Mouse (Mus musculus) forebrain, embryonic 14.5 days (tissue): ENCODE data around the gene Grm4. TPM values are rescaled to one million over a fixed set of nuclear protein-coding genes. Genes with fewer than 3 reads are reported as not detected.
A peak's percentile ranks its signal among the peaks of the same experiment; 100 is the strongest.

ENCODE experiments used
- ATAC-seq: fragments of 200-750 bp; cut with Nextera tagmentation; 2 replicates; pipeline ENCODE4 v1.8.0; 2017; ENCODE audit warnings: mild to moderate bottlenecking, moderate library complexity
- DNase-seq: peaks from one replicate; pipeline ENCODE4 v3.0.0-alpha.2; 2015; ENCODE audit warnings: low spot score
- H3K27ac ChIP-seq: fragments of 300-500 bp; sonication (generic); 2 replicates; pipeline ENCODE4 v1.5.1; 2014; ENCODE audit warnings: low read depth, mild to moderate bottlenecking, control low read depth, low read length, moderate library complexity
- H3K27me3 ChIP-seq: fragments of 300-500 bp; sonication (generic); replicated peaks from 2 replicates; pipeline ENCODE4 v1.6.1; 2014; ENCODE audit warnings: low read length, control low read depth, mixed read lengths; ENCODE audit not compliant: control insufficient read depth, insufficient read depth
- H3K36me3 ChIP-seq: fragments of 300-500 bp; sonication (generic); 2 replicates; pipeline ENCODE4 v1.6.1; 2014; ENCODE audit warnings: low read length, control low read depth; ENCODE audit not compliant: control insufficient read depth, insufficient read depth
- H3K4me1 ChIP-seq: fragments of 300-500 bp; sonication (generic); 2 replicates; pipeline ENCODE4 v1.6.1; 2014; ENCODE audit warnings: antibody characterized with exemption, low read length, control low read depth; ENCODE audit not compliant: control insufficient read depth, insufficient read depth
- H3K4me2 ChIP-seq: fragments of 300-500 bp; sonication (generic); 2 replicates; pipeline ENCODE4 v1.6.1; 2014; ENCODE audit warnings: mild to moderate bottlenecking, control low read depth, low read length
- H3K4me3 ChIP-seq: fragments of 300-500 bp; sonication (generic); 2 replicates; pipeline ENCODE4 v1.5.1; 2014; ENCODE audit warnings: low read depth, low read length, control low read depth
- H3K9ac ChIP-seq: fragments of 300-500 bp; sonication (generic); 2 replicates; pipeline ENCODE4 v1.6.1; 2014; ENCODE audit warnings: mild to moderate bottlenecking, low read length, control low read depth, moderate library complexity
- H3K9me3 ChIP-seq: fragments of 300-500 bp; sonication (generic); replicated peaks from 2 replicates; pipeline ENCODE4 v1.6.1; 2016; ENCODE audit warnings: low read length, control low read depth, mixed read lengths; ENCODE audit not compliant: control insufficient read depth
- WGBS: fragments of 180-500 bp; shearing (Covaris S2); extraction: QIAGEN DNeasy Blood & Tissue Kit; methylation state at CpG from one replicate; pipeline ENCODE4 v1.1.7; 2014; 5-methylcytosine and 5-hydroxymethylcytosine counted together
- polyA plus RNA-seq: library from polyadenylated mRNA; unstranded; fragments of >200 nt; fragmentation: Nextera tagmentation; extraction: Ambion mirVana; gene quantifications from 2 replicates; pipeline ENCODE4 v1.2.1, GENCODE M21; 2014

The Grm4 gene
- polyA plus RNA-seq, 1 experiment from 2014 or later = 2.0 TPM

- Histone ChIP-seq H3K9me3 (no peaks in the 10 kb centered on the region), H3K27me3 (peaks cover 17% of the 10 kb centered on the region), H3K27ac (no peak overlapping the region), H3K4me3 (no peak overlapping the region), H3K4me2 (peak overlapping the region; percentile 28; the same call in 1 of the 2 replicates), H3K9ac (no peak overlapping the region), H3K4me1 (0 out of 2 replicates have a peak, but pooled peaks cover 3% of the 10 kb centered on the region), H3K36me3 (no peaks in the 10 kb centered on the region)
- WGBS = under 1% methylated on average over 27 of the region's 27 CpGs
- DNase-seq (peak; percentile 66), ATAC-seq (peak; percentile 56; the same call in 1 of the 2 replicates)
Observed at GRCm38 (mm10) chr17:27520557-27520956, 646 bp downstream of the Grm4 start.

DNA sequence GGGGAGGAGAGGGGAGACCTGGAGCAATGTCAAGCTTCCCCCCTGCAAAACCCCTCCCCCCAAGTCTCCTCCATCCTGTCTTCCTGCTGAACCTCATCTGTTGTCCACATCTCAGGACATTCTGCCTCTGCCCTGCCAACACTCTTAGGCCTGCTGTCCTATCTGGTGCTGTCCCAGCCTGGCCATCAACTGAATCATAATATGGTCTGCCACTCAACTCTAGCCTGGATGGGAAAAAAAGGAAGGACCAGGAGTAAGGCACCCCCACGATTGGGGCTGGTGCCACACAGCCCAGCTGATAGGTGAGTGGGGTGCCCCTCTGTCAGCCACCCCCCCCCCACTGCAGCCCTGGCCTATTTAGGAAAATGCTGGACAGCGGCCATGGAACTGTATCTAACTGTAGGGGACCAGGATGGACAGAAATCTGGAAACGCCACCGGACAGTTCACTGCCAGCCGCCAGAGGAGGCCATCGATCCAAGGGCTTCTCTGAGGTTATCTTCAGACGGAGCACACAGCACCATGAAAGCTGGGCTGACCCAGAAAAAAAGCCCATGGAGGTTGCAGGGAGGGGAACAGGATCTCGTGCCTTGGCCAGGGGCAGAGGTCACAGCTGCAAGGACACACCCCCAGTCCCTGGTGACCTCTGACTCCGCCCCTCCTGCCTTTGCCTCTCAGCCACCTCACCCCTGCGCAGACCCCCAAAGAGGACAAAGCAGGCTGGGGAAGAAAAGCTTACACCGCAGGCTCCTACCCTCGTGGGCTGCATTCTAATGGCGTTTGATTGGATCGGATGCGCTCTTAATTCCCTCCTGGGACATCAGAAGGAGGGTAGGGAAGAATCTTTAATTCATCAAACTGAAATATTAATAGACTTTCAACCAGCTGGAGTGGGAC, 2.3 kb downstream of the Grm4 start:
- H3K27me3 ChIP-seq = peaks cover 29% of the 10 kb centered on the region
- no peak for ATAC-seq
- H3K9ac ChIP-seq = no peak overlapping the region
- H3K4me3 ChIP-seq = no peak overlapping the region
- 32% methylated on average over 15 of the region's 15 CpGs for WGBS
- H3K27ac ChIP-seq = no peak overlapping the region
- H3K9me3 ChIP-seq = no peaks in the 10 kb centered on the region
- H3K4me1 ChIP-seq = 0 out of 2 replicates have a peak, but pooled peaks cover 3% of the 10 kb centered on the region
- H3K36me3 ChIP-seq = no peaks in the 10 kb centered on the region
- H3K4me2 ChIP-seq = no peak overlapping the region
- DNase-seq = no peak

- WGBS = 8% methylated on average over 9 of the region's 9 CpGs
- Histone ChIP-seq H3K27me3 (peaks cover 35% of the 10 kb centered on the region), H3K4me2 (no peak overlapping the region), H3K9ac (no peak overlapping the region), H3K4me1 (peaks cover 5% of the 10 kb centered on the region; the same call in 1 of the 2 replicates), H3K4me3 (no peak overlapping the region), H3K9me3 (no peaks in the 10 kb centered on the region), H3K36me3 (no peaks in the 10 kb centered on the region), H3K27ac (no peak overlapping the region)
- DNase-seq = peak; percentile 45
- peak; percentile 47 for ATAC-seq
Observed at GRCm38 (mm10) chr17:27518296-27518695, 2.9 kb downstream of the Grm4 start.

GRCm38 (mm10) chr17:27513916-27514762, 7.1 kb downstream of the Grm4 start:
- Histone ChIP-seq H3K27ac (no peak overlapping the region), H3K4me1 (peaks cover 15% of the 10 kb centered on the region), H3K27me3 (peaks cover 41% of the 10 kb centered on the region), H3K9me3 (no peaks in the 10 kb centered on the region), H3K4me3 (peak overlapping the region; percentile 58), H3K9ac (peak overlapping the region; percentile 29), H3K36me3 (no peaks in the 10 kb centered on the region), H3K4me2 (peak overlapping the region; percentile 97)
- ATAC-seq (peak; percentile 42; the same call in 1 of the 2 replicates), DNase-seq (peak; percentile 38)
- WGBS = 28% methylated on average over 27 of the region's 27 CpGs

DNA sequence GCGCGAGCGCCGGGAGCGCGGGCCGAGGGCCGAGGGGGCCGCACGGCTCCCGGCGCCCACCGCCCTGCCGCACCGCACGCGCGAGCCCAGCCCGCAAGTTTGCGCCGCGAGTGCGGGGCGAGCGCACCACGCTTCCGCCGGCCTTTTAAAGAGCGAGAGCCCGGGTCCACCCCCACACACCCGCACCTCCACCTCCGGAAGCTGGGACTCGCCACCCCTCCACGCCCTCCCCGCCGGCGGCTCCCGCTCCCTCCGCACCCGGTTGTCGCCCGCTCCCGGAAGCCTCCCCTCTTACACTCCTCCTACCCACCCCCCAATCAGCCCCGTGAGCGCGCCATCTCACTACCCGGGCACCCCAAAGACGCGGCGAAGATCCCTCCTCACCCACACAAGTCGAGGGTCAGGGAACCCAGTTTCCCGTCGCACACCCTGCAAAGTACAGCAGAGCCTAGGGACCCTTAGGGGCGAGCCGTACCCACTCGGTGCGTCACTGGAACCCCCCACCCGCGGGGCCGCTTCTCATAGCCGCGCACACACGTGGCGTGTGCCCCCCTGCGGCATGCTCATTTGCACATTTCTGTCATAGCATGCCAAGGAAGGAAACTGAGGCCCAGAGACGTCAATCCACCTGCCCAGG, 7.8 kb downstream of the Grm4 start:
- DNase-seq (no peak), ATAC-seq (0 out of 2 replicates have a peak, but pooled peaks have one; percentile 19)
- Histone ChIP-seq H3K9me3 (no peaks in the 10 kb centered on the region), H3K4me3 (peak overlapping the region; percentile 58), H3K4me2 (peak overlapping the region; percentile 97), H3K4me1 (peaks cover 12% of the 10 kb centered on the region), H3K27me3 (peaks cover 40% of the 10 kb centered on the region), H3K27ac (no peak overlapping the region), H3K36me3 (no peaks in the 10 kb centered on the region), H3K9ac (peak overlapping the region; percentile 72)
- WGBS = under 1% methylated on average over 37 of the region's 66 CpGs

DNA sequence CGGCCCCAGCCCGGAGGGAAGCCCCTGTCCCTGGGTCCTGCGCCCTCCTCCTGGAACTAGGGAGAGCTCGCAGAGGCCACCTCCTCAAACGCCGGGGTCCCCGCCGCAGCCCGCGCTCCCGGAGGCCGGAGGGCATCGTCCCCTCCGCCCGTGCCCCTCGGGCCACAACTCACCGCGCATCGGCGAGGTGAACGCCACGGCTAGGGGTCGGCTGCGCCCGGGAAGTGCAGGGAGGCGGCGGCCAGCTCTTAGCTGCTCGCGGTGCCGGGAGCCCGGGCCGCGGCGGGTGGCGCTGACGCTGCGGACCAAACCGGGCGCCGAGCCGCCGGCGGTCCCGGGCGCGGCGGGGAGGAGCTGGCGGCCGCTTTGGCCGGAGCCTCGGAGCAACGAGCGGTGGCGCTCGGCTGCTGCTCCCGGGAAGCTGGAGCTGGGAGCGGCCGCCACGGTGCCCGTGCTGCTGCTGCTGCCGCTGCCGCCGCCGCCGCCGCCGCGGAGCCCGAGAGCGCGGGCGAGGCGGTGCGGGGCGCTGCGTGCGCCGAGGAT, 8.5 kb downstream of the Grm4 start:
- Histone ChIP-seq H3K4me1 (peaks cover 12% of the 10 kb centered on the region), H3K27ac (no peak overlapping the region; the same call in 1 of the 2 replicates)

GRCm38 (mm10) chr17:27511865-27512618, 9.2 kb downstream of the Grm4 start:
- peaks cover 40% of the 10 kb centered on the region for H3K27me3 ChIP-seq
- H3K4me2 ChIP-seq = peak overlapping the region; percentile 97
- H3K36me3 ChIP-seq = no peaks in the 10 kb centered on the region
- H3K4me1 ChIP-seq = peaks cover 12% of the 10 kb centered on the region
- H3K9ac ChIP-seq = peak overlapping the region; percentile 72
- peak; percentile 36 for DNase-seq
- H3K9me3 ChIP-seq = no peaks in the 10 kb centered on the region
- H3K4me3 ChIP-seq = peak overlapping the region; percentile 58
- peak overlapping the region; percentile 48; the same call in 1 of the 2 replicates for H3K27ac ChIP-seq
- ATAC-seq = peak; percentile 49
- under 1% methylated on average over 61 of the region's 64 CpGs for WGBS

More for the DNA sequence above, 8.5 kb downstream of the Grm4 start:
- H3K4me2 ChIP-seq = peak overlapping the region; percentile 97
- peak overlapping the region; percentile 72 for H3K9ac ChIP-seq
- no peaks in the 10 kb centered on the region for H3K9me3 ChIP-seq
- no peak for DNase-seq
- peaks cover 40% of the 10 kb centered on the region for H3K27me3 ChIP-seq
- ATAC-seq = 0 out of 2 replicates have a peak, but pooled peaks have one; percentile 11
- WGBS = under 1% methylated on average over 65 of the region's 78 CpGs
- H3K4me3 ChIP-seq = peak overlapping the region; percentile 58
- H3K36me3 ChIP-seq = no peaks in the 10 kb centered on the region
